Mouse (Mus musculus) heart, adult 8-10 months (tissue): ENCODE measurements around the gene Mtmr3. TPM values are rescaled to one million over a fixed set of nuclear protein-coding genes. Genes with fewer than 3 reads are reported as not detected.

ENCODE experiments used
- DNase-seq: peaks from one replicate; pipeline ENCODE4 v3.0.0; 2022; ENCODE audit warnings: low spot score
- total RNA-seq, 4 experiments: library from RNA; stranded (reverse); gene quantifications; 2 replicates each; pipeline ENCODE4 v1.2.4; 2022

Mtmr3 gene
- total RNA-seq, 4 experiments from 2014 or later, result 46.6 to 51.9 (median 49.2) TPM

- no peak for DNase-seq
Observed at GRCm38 (mm10) chr11:4522142-4522664, 72.5 kb downstream of the Mtmr3 start.

- DNase-seq, result no peak
Observed at GRCm38 (mm10) chr11:4518981-4519380, 75.7 kb downstream of the Mtmr3 start.

- DNase-seq, result peak; percentile 81
Observed at GRCm38 (mm10) chr11:4507421-4507820, 87.2 kb downstream of the Mtmr3 start.

- DNase-seq, result no peak
Observed at GRCm38 (mm10) chr11:4506486-4506885, 88.2 kb downstream of the Mtmr3 start.

- no peak for DNase-seq
Observed at GRCm38 (mm10) chr11:4502206-4502605, 92.5 kb downstream of the Mtmr3 start.

GRCm38 (mm10) chr11:4500826-4501225, 93.8 kb downstream of the Mtmr3 start:
- DNase-seq, result no peak

GRCm38 (mm10) chr11:4500261-4500660, 94.4 kb downstream of the Mtmr3 start:
- DNase-seq, result no peak

- no peak for DNase-seq
Observed at GRCm38 (mm10) chr11:4499456-4499855, 95.2 kb downstream of the Mtmr3 start.

GRCm38 (mm10) chr11:4498774-4499173, 95.9 kb downstream of the Mtmr3 start:
- no peak for DNase-seq

- DNase-seq, result no peak
Observed at GRCm38 (mm10) chr11:4497501-4498118, 97.1 kb downstream of the Mtmr3 start.

- DNase-seq, result no peak
Observed at GRCm38 (mm10) chr11:4495021-4495540, 99.6 kb downstream of the Mtmr3 start.

GRCm38 (mm10) chr11:4489207-4489606, 105.5 kb downstream of the Mtmr3 start:
- DNase-seq, result no peak

GRCm38 (mm10) chr11:4488798-4489197, 105.9 kb downstream of the Mtmr3 start:
- DNase-seq, result no peak

- DNase-seq, result no peak
Observed at GRCm38 (mm10) chr11:4488367-4488766, 106.3 kb downstream of the Mtmr3 start.

- no peak for DNase-seq
Observed at GRCm38 (mm10) chr11:4487401-4487965, 107.2 kb downstream of the Mtmr3 start.

- DNase-seq, result no peak
Observed at GRCm38 (mm10) chr11:4484541-4484940, 110.1 kb downstream of the Mtmr3 start.

- no peak for DNase-seq
Observed at GRCm38 (mm10) chr11:4482641-4483040, 112.0 kb downstream of the Mtmr3 start.

- DNase-seq, result no peak
Observed at GRCm38 (mm10) chr11:4476184-4476697, 118.4 kb downstream of the Mtmr3 start.

GRCm38 (mm10) chr11:4472464-4473179, 122.0 kb downstream of the Mtmr3 start:
- DNase-seq, result no peak

- DNase-seq, result no peak
Observed at GRCm38 (mm10) chr11:4471734-4472133, 122.9 kb downstream of the Mtmr3 start.

GRCm38 (mm10) chr11:4471251-4471650, 123.4 kb downstream of the Mtmr3 start:
- no peak for DNase-seq

GRCm38 (mm10) chr11:4469091-4469490, 125.6 kb downstream of the Mtmr3 start:
- no peak for DNase-seq
